Mouse (Mus musculus): ENCODE measurements around the gene Adnp. TPM values are rescaled to one million over a fixed set of nuclear protein-coding genes. Genes with fewer than 3 reads are reported as not detected.
"Not testable (repeated sequence)": the region's sequence is repeated elsewhere in the genome, so short reads cannot be mapped to it uniquely, and the experiment has no call there.

The Adnp gene
- polyA plus RNA-seq, 1 experiment from 2014 or later, result 3.7 TPM

DNA sequence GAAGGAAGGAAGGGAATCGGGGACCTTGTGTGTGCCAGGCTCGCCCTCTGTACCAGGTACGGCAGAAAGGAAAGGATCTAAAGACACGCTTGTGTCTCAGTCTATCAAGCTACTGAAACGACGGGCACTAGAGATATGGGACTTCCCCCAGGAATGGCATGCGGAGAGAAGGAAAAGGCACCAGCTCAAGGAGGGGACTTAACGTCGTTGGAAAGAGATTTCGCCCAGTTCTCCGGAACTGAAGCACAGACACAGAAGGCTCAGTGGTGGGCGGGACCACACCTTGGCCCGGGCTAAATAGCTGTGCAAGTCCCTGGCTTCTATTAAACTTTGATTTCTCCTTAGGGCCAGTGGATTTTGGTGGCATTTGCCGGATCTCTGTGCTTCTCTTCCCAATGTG, 44.9 kb downstream of the Adnp start:
- H3K4me3 ChIP-seq, result peak overlapping the region; percentile 44
- H3K27ac ChIP-seq, result peak overlapping the region; percentile 80
- 9% methylated on average over 14 of the region's 14 CpGs for WGBS
- H3K36me3 ChIP-seq (replicated peaks), result no peaks in the 10 kb centered on the region
- no peak for DNase-seq (ENCODE audit: extremely low spot score, low spot score)
- peaks cover 41% of the 10 kb centered on the region for H3K4me1 ChIP-seq
- peaks cover 60% of the 10 kb centered on the region for H3K27me3 ChIP-seq (ENCODE audit: poor library complexity, severe bottlenecking)
- H3K9me3 ChIP-seq, result no peaks in the 10 kb centered on the region

- WGBS, result 4% methylated on average over 11 of the region's 11 CpGs
- Histone ChIP-seq H3K27ac (peak overlapping the region; percentile 80), H3K9me3 (no peaks in the 10 kb centered on the region), H3K4me1 (peaks cover 37% of the 10 kb centered on the region), H3K27me3 (ENCODE audit: poor library complexity, severe bottlenecking) (peaks cover 63% of the 10 kb centered on the region), H3K4me3 (peak overlapping the region; percentile 44), H3K36me3 (replicated peaks) (no peaks in the 10 kb centered on the region)
- DNase-seq (ENCODE audit: extremely low spot score, low spot score), result no peak
These were observed 45.4 kb downstream of the Adnp start for GRCm38 (mm10) chr2:168161514-168161971.

DNA sequence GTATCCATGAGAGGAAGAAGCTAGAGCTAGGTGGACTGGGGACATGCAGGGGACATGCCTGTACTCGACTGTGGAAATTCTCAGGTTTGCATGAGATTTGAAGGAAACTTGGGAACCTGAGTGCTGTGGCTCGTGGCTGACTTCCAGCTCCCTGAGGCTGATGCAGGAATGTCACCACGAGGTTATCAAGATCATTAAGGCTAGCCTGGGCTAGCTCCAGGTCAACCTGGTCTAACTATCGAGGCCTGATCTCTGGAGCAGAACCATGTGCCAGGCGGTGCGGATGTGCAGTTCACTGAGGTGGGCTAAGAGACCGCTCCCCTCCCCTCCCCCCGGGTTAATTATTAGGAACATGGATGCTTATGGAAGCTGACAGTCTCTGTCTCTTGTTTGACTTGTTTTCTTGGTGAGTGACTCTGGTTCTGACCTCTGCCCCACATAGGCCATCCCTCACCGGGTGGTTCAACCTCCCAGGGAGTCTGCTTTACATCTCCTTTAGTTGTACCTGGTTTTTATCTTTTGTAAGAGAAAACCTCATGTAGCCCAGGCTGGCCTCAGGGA, 46.5 kb downstream of the Adnp start:
- H3K4me3 ChIP-seq, result no peak overlapping the region
- H3K27me3 ChIP-seq (ENCODE audit: poor library complexity, severe bottlenecking), result peaks cover 73% of the 10 kb centered on the region
- no peaks in the 10 kb centered on the region for H3K36me3 ChIP-seq (replicated peaks)
- no peaks in the 10 kb centered on the region for H3K9me3 ChIP-seq
- no peak overlapping the region for H3K27ac ChIP-seq
- no peak for DNase-seq (ENCODE audit: extremely low spot score, low spot score)
- H3K4me1 ChIP-seq, result peaks cover 44% of the 10 kb centered on the region
- 78% methylated on average over 9 of the region's 9 CpGs for WGBS

DNA sequence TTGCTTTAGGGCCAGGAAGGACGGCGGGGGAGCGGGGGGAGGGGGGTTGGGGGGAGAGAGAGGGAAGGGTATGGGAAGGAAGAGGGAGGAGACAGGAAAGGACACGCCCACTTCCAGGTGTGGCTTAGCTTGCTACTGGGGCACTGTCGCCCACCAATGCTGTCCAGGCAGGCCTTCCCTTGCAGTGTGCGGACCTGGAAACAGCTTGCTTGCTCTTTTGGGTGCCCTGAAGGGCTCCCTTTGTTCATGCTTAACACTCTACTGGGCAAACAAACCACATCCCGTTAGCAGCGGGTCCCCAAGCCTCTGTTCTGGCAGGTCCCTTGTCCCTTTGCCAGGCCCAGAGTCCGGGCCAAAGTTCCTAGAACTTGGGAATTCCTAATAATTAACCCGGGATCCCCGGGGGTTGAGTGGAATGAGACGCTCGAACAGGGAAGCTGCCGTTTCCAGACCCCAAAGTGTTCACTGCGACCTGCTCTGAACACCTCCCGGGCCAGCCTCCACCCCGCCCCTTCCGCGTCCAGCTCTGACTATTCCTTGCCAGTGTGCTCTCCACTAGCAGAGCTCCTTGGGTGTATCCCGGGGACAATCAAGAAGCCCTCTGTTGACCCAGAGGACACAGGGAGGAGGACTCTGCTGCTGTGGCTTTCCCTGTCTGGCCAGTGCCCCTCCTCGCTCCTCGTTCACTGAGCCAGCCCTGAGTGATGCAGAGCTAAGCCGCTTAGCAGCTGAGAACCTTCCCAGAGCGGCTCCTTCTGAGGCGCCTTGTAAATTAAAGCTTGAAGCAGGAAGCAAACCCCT, 47.8 kb downstream of the Adnp start:
- 2% methylated on average over 25 of the region's 25 CpGs for WGBS
- DNase-seq (ENCODE audit: extremely low spot score, low spot score), result peak; percentile 61
- H3K4me3 ChIP-seq, result peak overlapping the region; percentile 45
- H3K27ac ChIP-seq, result peak overlapping the region; percentile 81
- no peaks in the 10 kb centered on the region for H3K36me3 ChIP-seq (replicated peaks)
- H3K27me3 ChIP-seq (ENCODE audit: poor library complexity, severe bottlenecking), result peaks cover 75% of the 10 kb centered on the region
- no peaks in the 10 kb centered on the region for H3K9me3 ChIP-seq
- peaks cover 57% of the 10 kb centered on the region for H3K4me1 ChIP-seq

DNA sequence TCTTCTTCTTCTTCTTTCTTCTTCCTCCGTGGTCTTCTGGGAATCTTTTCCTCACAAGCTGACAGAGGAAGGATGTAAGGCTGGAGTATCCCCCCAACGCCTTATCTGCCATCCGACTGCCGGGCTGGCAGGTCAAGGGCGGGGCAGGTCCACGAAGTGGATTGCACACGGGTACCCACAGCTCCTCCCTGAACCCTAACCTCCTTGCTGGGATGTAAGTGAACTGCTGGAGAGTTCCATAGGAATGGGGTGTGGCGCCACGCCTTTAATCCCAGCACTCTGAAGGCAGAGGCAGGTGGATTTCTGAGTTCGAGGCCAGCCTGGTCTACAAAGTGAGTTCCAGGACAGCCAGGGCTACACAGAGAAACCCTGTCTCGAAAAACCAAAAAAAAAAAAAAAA, 48.9 kb downstream of the Adnp start:
- H3K27ac ChIP-seq; H3K9me3 ChIP-seq; H3K36me3 ChIP-seq (replicated peaks); DNase-seq (ENCODE audit: extremely low spot score, low spot score); H3K4me3 ChIP-seq: not testable (repeated sequence)
- Histone ChIP-seq H3K4me1 (peaks cover 69% of the 10 kb centered on the region), H3K27me3 (ENCODE audit: poor library complexity, severe bottlenecking) (peaks cover 70% of the 10 kb centered on the region)
- WGBS, result 48% methylated on average over 9 of the region's 11 CpGs

DNA sequence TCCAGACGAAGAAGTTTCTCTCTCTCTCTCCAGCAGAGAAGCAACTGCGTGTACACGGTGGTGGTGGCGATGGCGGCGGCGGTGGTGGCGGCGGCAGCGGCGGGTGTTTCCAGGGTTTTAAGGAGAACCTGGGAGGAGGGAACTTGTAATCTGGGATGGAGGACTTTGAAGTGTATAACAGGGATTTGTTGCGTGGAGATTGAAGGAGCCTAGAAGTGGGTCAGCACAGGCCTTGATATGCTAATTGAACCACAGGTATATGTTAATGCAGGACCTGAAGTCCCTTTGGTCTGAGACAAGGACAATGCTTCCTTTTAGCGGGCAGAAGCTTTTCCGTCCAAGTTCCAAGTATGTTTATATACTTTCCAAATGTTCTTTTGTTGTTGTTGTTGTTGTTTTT, 50.6 kb downstream of the Adnp start:
- no peak overlapping the region for H3K4me3 ChIP-seq
- WGBS, result 28% methylated on average over 14 of the region's 14 CpGs
- peaks cover 57% of the 10 kb centered on the region for H3K27me3 ChIP-seq (ENCODE audit: poor library complexity, severe bottlenecking)
- no peaks in the 10 kb centered on the region for H3K36me3 ChIP-seq (replicated peaks)
- no peaks in the 10 kb centered on the region for H3K9me3 ChIP-seq
- H3K27ac ChIP-seq, result no peak overlapping the region
- DNase-seq (ENCODE audit: extremely low spot score, low spot score), result no peak
- H3K4me1 ChIP-seq, result peaks cover 67% of the 10 kb centered on the region

GRCm38 (mm10) chr2:168155666-168156065, 51.2 kb downstream of the Adnp start:
- DNase-seq (ENCODE audit: extremely low spot score, low spot score), result no peak
- peak overlapping the region; percentile 87; the same call in 1 of the 2 replicates for H3K27ac ChIP-seq
- no peaks in the 10 kb centered on the region for H3K9me3 ChIP-seq
- no peak overlapping the region for H3K4me3 ChIP-seq
- WGBS, result 88% methylated on average over 7 of the region's 7 CpGs
- H3K36me3 ChIP-seq (replicated peaks), result no peaks in the 10 kb centered on the region
- peaks cover 63% of the 10 kb centered on the region for H3K4me1 ChIP-seq
- peaks cover 50% of the 10 kb centered on the region for H3K27me3 ChIP-seq (ENCODE audit: poor library complexity, severe bottlenecking)

DNA sequence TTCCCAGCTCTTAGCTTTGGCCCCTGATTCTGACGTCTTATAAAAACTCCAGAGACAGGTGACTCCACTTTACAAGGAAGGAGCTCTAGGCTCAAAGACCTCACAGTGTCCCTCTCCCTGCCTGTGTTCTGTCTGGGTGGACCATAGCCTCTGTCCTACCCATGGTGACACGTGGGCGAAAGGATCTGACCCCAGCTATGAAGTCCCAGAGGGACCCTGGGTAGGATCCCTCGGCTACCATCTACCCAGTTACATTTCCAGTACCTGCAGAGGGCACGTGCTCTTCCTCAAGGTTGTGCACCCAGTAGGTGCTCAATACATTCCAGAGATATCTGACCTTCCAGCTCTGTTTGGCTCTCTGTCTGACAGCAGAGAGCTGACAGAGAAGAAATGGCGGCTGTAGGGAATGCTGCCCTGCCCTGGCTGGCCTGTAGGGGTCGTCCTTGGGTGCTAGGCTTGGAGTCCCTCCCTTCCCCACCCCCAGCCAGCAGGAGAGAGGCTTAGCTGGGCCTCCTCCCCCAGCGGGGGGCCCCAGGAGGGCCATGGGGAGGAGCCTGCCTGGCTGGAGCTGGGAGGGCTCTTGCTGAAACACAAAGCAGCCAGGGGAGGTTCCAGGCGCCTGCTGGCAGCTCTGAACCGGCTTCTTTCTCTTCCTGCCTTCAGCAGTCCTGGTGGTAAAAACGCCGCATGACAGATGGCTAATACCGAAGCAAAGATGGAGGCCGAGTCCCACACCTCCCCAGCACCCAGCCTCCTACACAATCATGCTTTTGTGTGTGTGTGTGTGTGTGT, 52.6 kb downstream of the Adnp start:
- Histone ChIP-seq H3K27me3 (ENCODE audit: poor library complexity, severe bottlenecking) (peaks cover 37% of the 10 kb centered on the region), H3K27ac (peak overlapping the region; percentile 87), H3K36me3 (replicated peaks) (no peaks in the 10 kb centered on the region), H3K4me3 (peak overlapping the region; percentile 30), H3K4me1 (peaks cover 54% of the 10 kb centered on the region), H3K9me3 (no peaks in the 10 kb centered on the region)
- WGBS, result 21% methylated on average over 14 of the region's 14 CpGs
- peak; percentile 92 for DNase-seq (ENCODE audit: extremely low spot score, low spot score)

- 93% methylated on average over 8 of the region's 8 CpGs for WGBS
- H3K27me3 ChIP-seq (ENCODE audit: poor library complexity, severe bottlenecking), result no peaks in the 10 kb centered on the region
- no peaks in the 10 kb centered on the region for H3K9me3 ChIP-seq
- peaks cover 39% of the 10 kb centered on the region for H3K4me1 ChIP-seq
- DNase-seq (ENCODE audit: extremely low spot score, low spot score), result no peak
- no peak overlapping the region for H3K4me3 ChIP-seq
- no peak overlapping the region for H3K27ac ChIP-seq
- H3K36me3 ChIP-seq (replicated peaks), result no peaks in the 10 kb centered on the region
These were observed 57.7 kb downstream of the Adnp start for GRCm38 (mm10) chr2:168149241-168149640.

- Histone ChIP-seq H3K4me1 (peaks cover 33% of the 10 kb centered on the region), H3K4me3 (no peak overlapping the region), H3K36me3 (replicated peaks) (no peaks in the 10 kb centered on the region), H3K27me3 (ENCODE audit: poor library complexity, severe bottlenecking) (no peaks in the 10 kb centered on the region), H3K9me3 (no peaks in the 10 kb centered on the region), H3K27ac (no peak overlapping the region)
- DNase-seq (ENCODE audit: extremely low spot score, low spot score), result no peak
- 71% methylated on average over 22 of the region's 22 CpGs for WGBS
These were observed 59.0 kb downstream of the Adnp start for GRCm38 (mm10) chr2:168147722-168148432.

- no peak for DNase-seq (ENCODE audit: extremely low spot score, low spot score)
- H3K9me3 ChIP-seq, result no peaks in the 10 kb centered on the region
- H3K36me3 ChIP-seq (replicated peaks), result no peaks in the 10 kb centered on the region
- no peak overlapping the region for H3K4me3 ChIP-seq
- WGBS, result 80% methylated on average over 2 of the region's 2 CpGs
- H3K27me3 ChIP-seq (ENCODE audit: poor library complexity, severe bottlenecking), result no peaks in the 10 kb centered on the region
- no peak overlapping the region for H3K27ac ChIP-seq
- H3K4me1 ChIP-seq, result peaks cover 26% of the 10 kb centered on the region
These were observed 61.5 kb downstream of the Adnp start for GRCm38 (mm10) chr2:168145437-168145836.

DNA sequence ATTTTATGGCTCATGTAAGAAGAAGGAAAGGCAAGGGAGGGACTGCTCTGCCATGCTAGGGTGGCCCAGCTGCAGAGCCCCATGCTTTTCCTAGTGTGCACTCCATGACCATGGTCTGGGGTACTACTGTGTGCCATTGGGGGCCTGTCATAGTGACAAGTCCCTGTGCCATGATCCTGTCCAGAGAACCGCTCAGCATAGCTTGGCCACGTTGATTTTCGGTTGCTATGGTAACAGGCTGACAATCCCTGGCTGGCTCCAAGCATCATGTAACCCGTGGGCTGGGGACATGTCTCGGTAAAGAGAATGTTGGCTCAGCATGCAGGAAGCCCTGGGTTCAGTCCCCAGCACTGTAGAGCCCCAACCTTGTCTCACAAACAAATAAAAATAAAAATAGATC, 63.1 kb downstream of the Adnp start:
- no peak for DNase-seq (ENCODE audit: extremely low spot score, low spot score)

More for the DNA sequence above, 63.1 kb downstream of the Adnp start:
- no peaks in the 10 kb centered on the region for H3K27me3 ChIP-seq (ENCODE audit: poor library complexity, severe bottlenecking)
- WGBS, result 53% methylated on average over 5 of the region's 5 CpGs
- no peaks in the 10 kb centered on the region for H3K36me3 ChIP-seq (replicated peaks)
- no peak overlapping the region for H3K4me3 ChIP-seq
- H3K27ac ChIP-seq, result no peak overlapping the region
- no peaks in the 10 kb centered on the region for H3K9me3 ChIP-seq
- peaks cover 26% of the 10 kb centered on the region for H3K4me1 ChIP-seq

All from forebrain, embryonic 10.5 days (tissue).